Mouse (Mus musculus) testis, adult 2 months (tissue): ENCODE results near the gene 2210011C24Rik.

ENCODE experiments used
- CTCF ChIP-seq: fragments of 200-500 bp; IDR thresholded peaks from 2 replicates; pipeline ENCODE4 v1.5.1; 2012; ENCODE audit warnings: low read depth, mild to moderate bottlenecking, inconsistent platforms, low read length, moderate library complexity; ENCODE audit not compliant: control insufficient read depth, insufficient read depth, insufficient replicate concordance
- POLR2A ChIP-seq: fragments of 200-500 bp; IDR thresholded peaks from 2 replicates; pipeline ENCODE4 v1.6.1; 2012; ENCODE audit warnings: low read depth, mild to moderate bottlenecking, inconsistent platforms, low read length, moderate library complexity; ENCODE audit not compliant: control insufficient read depth

DNA sequence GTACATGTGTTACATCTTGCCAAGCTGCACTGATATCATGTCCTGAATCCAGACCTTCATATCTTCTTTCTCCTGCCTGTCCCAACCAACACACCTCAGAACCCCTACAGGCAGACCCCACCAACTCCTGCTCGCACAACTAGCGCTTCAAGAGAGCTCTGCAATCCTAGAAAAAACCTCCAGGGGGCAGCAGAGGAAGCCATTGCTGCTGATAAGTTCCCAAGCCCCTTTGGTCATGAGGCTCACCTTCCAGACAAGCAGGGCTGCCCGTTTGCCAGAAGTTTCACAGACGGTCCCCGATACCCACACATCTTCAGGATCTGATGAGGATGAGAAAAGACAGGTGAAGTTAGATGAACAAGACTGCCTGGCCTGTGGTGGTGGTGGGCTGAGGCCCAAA lies 27.1 kb upstream of the 2210011C24Rik start:
- TF ChIP-seq CTCF, result peak; percentile 61; the same call in 1 of the 2 replicates
- TF ChIP-seq POLR2A, result no peak
